Mouse (Mus musculus) forelimb bud, embryonic 11.5 days (tissue): ENCODE measurements at regions not wholly inside any gene's neighbourhood (a gene's known extent, or its start where the extent isn't known, plus 50 kb on each side); places are given as distances from the start of the nearest gene placed in this dataset.
A peak's percentile ranks its signal among the peaks of the same experiment; 100 is the strongest.
"Not testable (repeated sequence)": the region's sequence is repeated elsewhere in the genome, so short reads cannot be mapped to it uniquely, and the experiment has no call there.

Experiments used
- DNase-seq: peaks from one replicate; pipeline ENCODE4 v3.0.0-alpha.2; 2012; ENCODE audit warnings: low read depth, low spot score

DNA sequence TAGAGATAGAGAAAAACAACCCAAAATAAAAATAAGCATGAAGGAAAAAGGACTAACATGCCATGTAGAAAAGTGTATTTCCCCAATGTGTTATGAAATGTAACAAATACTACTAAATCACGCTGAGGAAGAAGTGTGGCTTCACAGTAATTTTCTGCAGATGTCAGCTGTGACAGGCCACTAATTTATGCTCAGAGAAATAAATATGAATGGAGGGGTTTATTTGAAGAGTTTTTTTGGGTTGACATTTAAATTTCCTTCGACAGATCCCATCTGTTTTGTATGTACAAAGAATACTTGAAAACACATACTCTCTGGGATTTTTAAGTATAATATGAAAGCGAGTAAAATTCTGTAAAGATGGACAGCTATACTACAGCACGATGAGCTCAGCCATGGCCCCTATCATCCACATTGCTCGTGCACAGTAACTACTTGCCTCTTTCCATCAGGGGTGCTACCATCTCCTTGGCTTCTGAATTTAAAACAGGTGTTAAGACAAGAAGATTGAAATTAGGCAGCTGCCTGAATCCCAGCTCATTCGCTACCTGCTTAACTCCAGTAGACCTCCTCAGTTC lies 605.1 kb downstream of the Gm4340 start:
- DNase-seq = no peak

DNA sequence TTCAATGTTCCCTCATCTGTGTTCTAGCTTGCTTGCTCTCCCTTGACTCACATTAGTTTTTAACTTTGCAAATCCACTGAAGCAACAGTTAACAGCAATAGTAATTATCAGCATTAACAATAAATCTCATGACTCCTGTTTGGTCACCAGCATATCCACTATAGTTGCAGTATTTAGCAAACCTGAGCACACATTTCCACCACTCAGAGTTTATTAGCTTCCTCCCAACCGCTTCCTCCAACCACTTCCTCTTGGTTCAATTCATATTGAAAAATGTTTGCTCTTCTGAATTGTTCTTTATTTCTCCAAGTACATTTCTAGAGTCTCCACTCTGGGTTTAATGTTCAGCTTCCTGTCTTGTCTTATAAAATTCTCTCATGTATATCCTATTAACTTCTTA lies 611.0 kb downstream of the Gm4340 start:
- DNase-seq = no peak

DNA sequence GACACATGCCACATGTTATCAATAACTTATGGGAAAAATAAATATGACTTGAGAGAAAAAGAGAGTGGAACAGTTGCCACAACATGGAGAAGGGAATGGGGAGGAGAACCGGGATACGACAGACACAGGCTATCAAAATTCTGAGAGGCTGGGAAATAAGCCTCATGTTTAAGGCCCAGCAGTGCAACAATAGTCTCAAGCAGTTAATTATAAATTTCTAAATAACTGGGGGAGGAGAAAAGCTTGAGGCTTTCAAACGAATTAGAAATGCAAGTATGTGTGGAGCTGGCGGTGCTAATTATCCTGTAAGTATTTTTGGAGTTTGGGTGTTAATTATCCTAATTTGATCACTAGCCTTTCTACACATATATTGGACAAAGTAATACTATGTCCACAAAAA lies 624.4 kb downstream of the Gm4340 start:
- no peak for DNase-seq

DNA sequence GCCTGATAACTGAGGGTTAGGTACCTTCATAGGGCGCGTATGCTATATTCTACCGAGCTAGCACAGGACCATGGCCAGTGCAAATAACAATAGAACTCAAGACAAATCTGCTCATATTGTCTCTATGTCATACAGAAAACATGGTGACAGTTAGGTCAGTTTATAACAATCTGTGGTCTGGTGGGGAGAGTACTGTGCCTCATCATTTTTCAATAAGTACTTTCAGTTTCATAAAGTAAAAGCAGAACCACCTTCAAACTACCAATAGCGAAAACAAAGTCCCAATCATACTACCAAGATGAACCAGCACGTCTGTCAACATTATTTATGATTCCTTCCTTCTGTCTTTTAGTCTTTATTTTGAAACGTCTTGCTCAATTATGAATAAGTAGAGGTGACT lies 658.0 kb downstream of the Gm4340 start:
- DNase-seq = no peak

DNA sequence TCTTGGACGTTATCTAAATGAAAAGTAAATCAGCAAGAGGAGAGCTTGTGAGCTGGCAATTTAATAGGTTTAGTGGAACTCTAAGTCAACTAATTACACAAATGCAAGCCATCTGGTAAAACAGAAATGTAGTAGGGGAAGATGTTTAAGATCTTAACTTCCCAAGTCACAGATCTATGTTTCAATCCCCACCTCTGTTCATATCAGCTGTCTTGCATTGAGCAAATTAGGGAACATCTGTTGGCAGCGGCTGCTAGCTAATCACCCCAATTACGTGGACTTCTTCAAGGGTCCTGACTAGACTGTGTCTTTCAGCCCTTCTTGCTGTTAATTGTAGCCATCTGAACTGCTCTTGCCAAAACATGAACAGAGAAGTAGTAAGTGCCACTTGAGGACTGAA lies 659.3 kb downstream of the Gm4340 start:
- peak; percentile 40 for DNase-seq

DNA sequence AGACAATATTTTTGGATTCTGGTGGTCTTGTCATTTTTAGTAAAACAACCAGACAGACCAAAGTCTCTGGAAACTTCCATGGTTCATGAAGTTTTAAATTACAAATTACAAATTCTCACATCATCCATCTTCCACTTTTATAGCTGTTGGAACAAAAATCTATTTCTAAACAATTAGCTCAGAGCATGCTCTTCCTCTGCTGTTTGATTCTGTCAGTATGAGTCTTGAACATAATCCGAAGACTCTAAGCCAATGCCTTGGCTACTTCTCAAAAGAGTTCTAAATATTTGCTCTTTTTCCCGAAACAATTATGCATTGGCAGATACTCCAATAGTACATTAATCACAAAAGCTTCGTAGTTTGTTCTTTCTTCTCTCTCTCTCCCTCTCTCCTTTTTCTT lies 684.4 kb downstream of the Gm4340 start:
- no peak for DNase-seq

DNA sequence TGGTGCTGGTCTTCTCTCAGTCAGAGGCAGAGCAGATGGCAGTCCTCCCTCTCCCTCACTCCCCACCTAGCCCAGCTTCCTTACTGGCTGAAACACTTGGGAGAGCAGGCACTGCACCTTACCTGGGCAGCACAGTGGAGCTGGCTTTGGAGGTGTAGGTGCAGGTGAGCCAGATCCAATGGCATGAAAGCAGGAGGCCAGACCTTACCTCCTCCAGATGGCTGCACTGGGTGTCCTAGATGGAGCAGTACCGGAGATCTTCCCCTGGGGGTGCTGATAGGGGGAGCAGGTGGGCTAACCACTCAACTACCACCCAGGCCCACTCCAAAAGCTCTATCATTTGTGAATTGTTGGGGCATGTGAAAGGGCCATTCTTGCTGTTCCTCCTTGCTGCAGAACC lies 660.0 kb downstream of the Tmtc2 start:
- DNase-seq = no peak

DNA sequence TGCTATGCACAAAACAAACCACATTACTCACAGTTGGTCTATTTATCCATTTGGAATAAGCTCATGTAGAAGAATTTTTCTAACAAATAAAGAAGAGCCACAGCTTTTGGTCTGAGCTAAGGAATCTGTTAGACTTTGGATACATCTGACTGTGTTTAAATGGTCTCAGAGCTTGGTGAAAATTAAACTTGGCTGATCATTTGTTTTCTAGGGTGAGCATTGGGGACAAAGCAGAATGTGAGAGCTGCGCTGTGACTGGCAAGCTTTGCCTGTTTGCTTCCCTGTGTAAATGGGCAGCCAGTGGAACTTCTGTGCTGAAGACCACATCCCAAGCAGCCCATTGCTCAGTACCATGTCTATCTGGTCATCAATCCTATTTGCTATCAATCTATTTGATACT lies 658.7 kb downstream of the Tmtc2 start:
- no peak for DNase-seq

DNA sequence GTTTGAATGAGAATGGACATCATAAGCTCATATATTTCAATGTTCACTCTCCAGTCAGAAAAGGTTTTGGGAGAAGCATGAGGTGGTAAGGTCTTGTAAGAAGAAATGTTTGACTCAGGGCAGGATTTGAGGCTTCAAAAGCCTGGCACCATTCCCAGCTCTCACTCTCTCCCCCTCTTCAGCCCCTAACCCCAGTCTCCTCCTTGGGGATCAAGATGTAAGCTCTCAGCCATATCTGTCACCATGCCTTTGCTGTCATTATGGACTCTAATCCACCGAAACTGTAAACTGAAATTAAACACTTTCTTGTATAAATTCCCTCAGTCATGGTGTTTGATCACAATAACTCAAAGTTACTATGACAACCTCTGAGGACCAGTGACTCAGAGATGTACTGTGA lies 637.6 kb downstream of the Tmtc2 start:
- no peak for DNase-seq

DNA sequence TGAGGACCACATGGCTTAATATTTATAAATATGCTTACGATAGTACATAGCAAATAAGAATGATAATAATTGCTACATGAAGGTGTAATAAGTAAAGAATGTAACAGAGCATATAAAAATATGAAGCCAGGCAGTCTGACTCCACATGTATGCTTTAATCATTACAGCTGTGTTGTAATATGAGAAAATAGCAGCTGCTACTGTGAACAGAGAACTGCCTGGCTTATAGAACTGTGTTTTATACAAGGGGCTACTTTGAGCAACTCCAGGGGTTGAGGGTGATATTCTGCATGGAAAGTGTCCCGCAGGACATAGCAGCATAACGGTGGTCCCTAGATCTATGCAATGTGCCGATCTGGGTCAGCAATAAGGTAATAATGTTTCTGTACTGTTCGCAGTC lies 627.9 kb downstream of the Tmtc2 start:
- no peak for DNase-seq

DNA sequence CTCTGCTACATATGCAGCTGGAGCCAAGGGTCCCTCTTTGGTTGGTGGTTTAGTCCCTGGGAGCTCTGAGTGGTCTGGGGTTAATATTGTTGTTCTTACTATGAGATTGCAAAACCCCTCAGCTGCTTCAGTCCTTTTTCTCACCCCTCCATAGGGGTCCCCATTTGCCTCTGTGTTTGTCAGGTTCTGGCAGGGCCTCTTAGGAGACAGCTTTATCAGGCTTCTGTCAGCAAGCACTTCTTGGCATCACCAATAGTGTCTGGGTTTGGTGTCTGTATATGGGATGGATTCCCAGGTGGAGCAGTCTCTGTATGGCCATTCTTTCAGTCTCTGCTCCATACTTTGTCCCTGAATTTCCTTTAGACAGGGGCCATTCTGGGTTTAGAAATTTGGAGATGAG lies 625.4 kb downstream of the Tmtc2 start:
- not testable (repeated sequence) for DNase-seq

DNA sequence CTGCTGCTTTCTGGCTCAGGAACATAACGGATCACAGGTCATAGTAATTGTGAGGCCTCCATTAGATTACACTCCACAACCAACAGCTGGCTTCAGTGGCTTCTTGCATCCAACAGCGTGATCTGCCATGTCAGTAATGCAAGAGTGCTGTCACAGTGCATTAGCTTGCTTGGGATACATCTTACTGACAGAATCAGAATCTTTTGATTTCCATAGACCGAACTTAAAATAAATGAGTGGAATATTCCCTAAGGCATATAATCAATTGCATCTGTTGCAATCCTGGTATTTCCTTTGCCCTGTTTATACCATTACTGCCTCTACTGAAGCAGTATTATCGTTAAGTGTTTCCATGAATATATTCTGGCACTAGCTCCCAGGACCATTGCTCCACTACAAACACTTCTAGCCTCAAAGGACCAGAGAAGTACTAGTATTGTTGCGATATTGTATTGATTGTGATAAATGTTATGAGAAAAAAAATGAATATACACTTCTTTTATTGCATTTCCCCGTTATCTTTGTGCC lies 605.8 kb downstream of the Tmtc2 start:
- peak; percentile 9 for DNase-seq
